Comparison of ENCODE assay signal across 28 mouse cellular contexts in the genomic region with DNA sequence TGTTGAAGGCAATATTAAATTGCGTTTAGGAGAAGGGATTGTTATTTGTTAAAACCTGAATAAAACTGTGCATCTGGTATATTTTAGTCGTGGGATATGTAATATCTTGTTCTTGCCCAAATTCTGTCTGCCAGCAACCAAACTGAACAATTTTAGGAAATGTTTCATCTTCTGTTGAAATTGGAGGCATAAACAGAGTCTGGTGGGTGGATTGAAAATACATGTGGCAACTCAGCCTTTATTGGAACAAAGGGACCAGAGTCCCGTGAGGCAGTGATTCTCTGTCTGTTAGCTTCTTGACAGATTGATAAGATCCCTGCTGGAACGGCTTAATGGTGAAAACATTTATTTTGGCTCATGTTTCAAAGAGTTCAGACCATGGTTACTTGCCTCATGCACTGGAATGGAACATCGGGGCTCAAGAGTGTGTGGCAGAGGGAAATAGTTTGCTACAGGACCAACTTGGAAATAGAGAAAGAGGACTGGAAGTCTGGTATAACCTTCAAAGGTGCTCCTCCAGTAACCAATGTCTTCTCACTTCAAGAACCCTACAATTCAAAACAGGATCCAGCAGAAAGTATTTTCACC.
DNase-seq lines count a peak whose midpoint lies in the region; ATAC-seq lines count a peak whose summit lies in the region.
"Had no signal": no experiment of that assay in that cellular context is flagged by ENCODE, and none has a peak within 500 bp of the region (broad histone marks: within the 10 kb centered on the region; RNA-seq: fewer than 3 reads in every experiment).

No protein-coding gene starts in this region.

- H3K4me3 ChIP-seq in forebrain, embryonic 14.5 days (ENCODE audit: low read depth, low read length), result no peak overlapping the region
- H3K4me3 ChIP-seq in forebrain, embryonic 13.5 days, result no peak overlapping the region
- no peak overlapping the region for H3K4me3 ChIP-seq in embryonic facial prominence, embryonic 14.5 days (ENCODE audit: low read depth, low read length)
- H3K4me3 ChIP-seq: embryonic facial prominence, embryonic 12.5 days; erythroblast, embryonic 14.5 days; forebrain, embryonic 12.5 days; heart, embryonic 10.5 days; hindbrain, embryonic 15.5 days; limb, embryonic 12.5 days; midbrain, embryonic 10.5 days; myocyte; neural tube, embryonic 13.5 days had no signal

- no peak for ATAC-seq in forebrain, embryonic 14.5 days
- ATAC-seq in forebrain, embryonic 13.5 days, result no peak
- ATAC-seq in embryonic facial prominence, embryonic 14.5 days (ENCODE audit: low read depth), result no peak
- ATAC-seq in cerebellum, adult (ENCODE audit: insufficient number of reproducible peaks, low FRiP score, low TSS enrichment), result no peak
- ATAC-seq: liver, postnatal 0 days; lung, postnatal 0 days; midbrain, embryonic 16.5 days had no signal

- peak; percentile 3 for DNase-seq in forebrain, embryonic 14.5 days (ENCODE audit: low spot score)
- DNase-seq in layer of hippocampus, adult 11-12 months (ENCODE audit: low spot score), result peak; percentile 26
- no peak for DNase-seq in layer of hippocampus, postnatal 25 days (ENCODE audit: extremely low spot score in 1 of 2, low spot score in 1 of 2)
- peak; percentile 22 for DNase-seq in embryonic facial prominence, embryonic 14.5 days (ENCODE audit: low spot score)
- peak; percentile 24 for DNase-seq in mesoderm, embryonic 11.5 days (ENCODE audit: low read depth, low spot score)
- no peak for DNase-seq in cerebellum, adult 8-10 months
- DNase-seq: adrenal gland, postnatal 10 days; cerebellum, adult 11-12 months; cerebellum, postnatal 14 days; gastrocnemius, postnatal 10 days; kidney, adult 8-10 months; liver, postnatal 0 days; thymus, postnatal 14 days had no signal

- H3K4me1 ChIP-seq in forebrain, embryonic 14.5 days (ENCODE audit: control insufficient read depth, insufficient read depth, low read length), result no peaks in the 10 kb centered on the region
- H3K4me1 ChIP-seq in forebrain, embryonic 13.5 days, result no peaks in the 10 kb centered on the region
- no peaks in the 10 kb centered on the region for H3K4me1 ChIP-seq in embryonic facial prominence, embryonic 14.5 days (ENCODE audit: control insufficient read depth, insufficient read depth, low read length)
- H3K4me1 ChIP-seq: embryonic facial prominence, embryonic 12.5 days; forebrain, embryonic 12.5 days; heart, embryonic 10.5 days; hindbrain, embryonic 15.5 days; limb, embryonic 12.5 days; midbrain, embryonic 10.5 days; neural tube, embryonic 13.5 days had no signal

- no peaks in the 10 kb centered on the region for H3K27me3 ChIP-seq in forebrain, embryonic 14.5 days (replicated peaks; ENCODE audit: control insufficient read depth, insufficient read depth, low read length)
- no peaks in the 10 kb centered on the region for H3K27me3 ChIP-seq in forebrain, embryonic 13.5 days
- H3K27me3 ChIP-seq in embryonic facial prominence, embryonic 14.5 days (replicated peaks; ENCODE audit: control insufficient read depth, insufficient read depth, low read length), result peaks cover 11% of the 10 kb centered on the region; the same call in 1 of the 2 replicates
- H3K27me3 ChIP-seq: forebrain, embryonic 12.5 days; hindbrain, embryonic 15.5 days; limb, embryonic 12.5 days; neural tube, embryonic 13.5 days had no signal

- H3K27ac ChIP-seq in forebrain, embryonic 14.5 days (ENCODE audit: low read depth, low read length), result no peak overlapping the region
- no peak overlapping the region for H3K27ac ChIP-seq in forebrain, embryonic 13.5 days
- H3K27ac ChIP-seq in embryonic facial prominence, embryonic 14.5 days (replicated peaks; ENCODE audit: low read depth, low read length), result no peak overlapping the region
- H3K27ac ChIP-seq: embryonic facial prominence, embryonic 12.5 days; forebrain, embryonic 12.5 days; heart, embryonic 10.5 days; hindbrain, embryonic 15.5 days; limb, embryonic 12.5 days; macrophage; midbrain, embryonic 10.5 days; neural tube, embryonic 13.5 days had no signal

- WGBS in forebrain, embryonic 14.5 days, result 74% methylated on average over 5 of the region's 5 CpGs
- WGBS in forebrain, embryonic 13.5 days, result 79% methylated on average over 5 of the region's 5 CpGs
- 26% methylated on average over 5 of the region's 5 CpGs for WGBS in embryonic facial prominence, embryonic 14.5 days

- H3K36me3 ChIP-seq in forebrain, embryonic 14.5 days (ENCODE audit: control insufficient read depth, insufficient read depth, low read length), result no peaks in the 10 kb centered on the region
- H3K36me3 ChIP-seq in forebrain, embryonic 13.5 days (ENCODE audit: poor library complexity, severe bottlenecking), result no peaks in the 10 kb centered on the region
- H3K36me3 ChIP-seq in embryonic facial prominence, embryonic 14.5 days (ENCODE audit: control insufficient read depth, insufficient read depth, low read length), result no peaks in the 10 kb centered on the region
- H3K36me3 ChIP-seq: embryonic facial prominence, embryonic 12.5 days; forebrain, embryonic 12.5 days; heart, embryonic 10.5 days; hindbrain, embryonic 15.5 days; limb, embryonic 12.5 days; midbrain, embryonic 10.5 days; neural tube, embryonic 13.5 days had no signal

- no peaks in the 10 kb centered on the region for H3K9me3 ChIP-seq in forebrain, embryonic 14.5 days (replicated peaks; ENCODE audit: control insufficient read depth, low read length)
- no peaks in the 10 kb centered on the region for H3K9me3 ChIP-seq in forebrain, embryonic 13.5 days (replicated peaks)
- H3K9me3 ChIP-seq in embryonic facial prominence, embryonic 14.5 days (ENCODE audit: control insufficient read depth, low read length), result no peaks in the 10 kb centered on the region
- H3K9me3 ChIP-seq: embryonic facial prominence, embryonic 12.5 days; forebrain, embryonic 12.5 days; heart, embryonic 10.5 days; hindbrain, embryonic 15.5 days; limb, embryonic 12.5 days; midbrain, embryonic 10.5 days; neural tube, embryonic 13.5 days had no signal

- H3K9ac ChIP-seq in forebrain, embryonic 14.5 days (ENCODE audit: low read length), result no peak overlapping the region
- H3K9ac ChIP-seq in forebrain, embryonic 13.5 days, result no peak overlapping the region
- H3K9ac ChIP-seq in embryonic facial prominence, embryonic 14.5 days (ENCODE audit: low read depth, low read length), result no peak overlapping the region
- H3K9ac ChIP-seq: embryonic facial prominence, embryonic 12.5 days; forebrain, embryonic 12.5 days; hindbrain, embryonic 15.5 days; limb, embryonic 12.5 days; liver, postnatal 0 days; neural tube, embryonic 13.5 days had no signal

- H3K4me2 ChIP-seq in forebrain, embryonic 14.5 days (ENCODE audit: low read length), result no peak overlapping the region
- no peak overlapping the region for H3K4me2 ChIP-seq in forebrain, embryonic 13.5 days
- no peak overlapping the region for H3K4me2 ChIP-seq in embryonic facial prominence, embryonic 14.5 days (ENCODE audit: low read depth, low read length)
- H3K4me2 ChIP-seq: embryonic facial prominence, embryonic 12.5 days; forebrain, embryonic 12.5 days; hindbrain, embryonic 15.5 days; limb, embryonic 12.5 days; liver, embryonic 11.5 days; neural tube, embryonic 13.5 days had no signal

Comparison
In these comparisons a context has a peak if more than half of its experiments do, and no peak if none do; other contexts are left out.
1. DNase-seq: peak in forebrain, embryonic 14.5 days (single experiment), layer of hippocampus, adult 11-12 months (single experiment), embryonic facial prominence, embryonic 14.5 days (single experiment) and mesoderm, embryonic 11.5 days (single experiment); none in layer of hippocampus, postnatal 25 days (0 of 2) and cerebellum, adult 8-10 months (single experiment).